Mouse (Mus musculus) forelimb bud, embryonic 11.5 days (tissue): ENCODE measurements around the gene Fat3.
A peak's percentile ranks its signal among the peaks of the same experiment; 100 is the strongest.

ENCODE experiments used
- DNase-seq: peaks from one replicate; pipeline ENCODE4 v3.0.0-alpha.2; 2012; ENCODE audit warnings: low read depth, low spot score

The Fat3 gene

DNA sequence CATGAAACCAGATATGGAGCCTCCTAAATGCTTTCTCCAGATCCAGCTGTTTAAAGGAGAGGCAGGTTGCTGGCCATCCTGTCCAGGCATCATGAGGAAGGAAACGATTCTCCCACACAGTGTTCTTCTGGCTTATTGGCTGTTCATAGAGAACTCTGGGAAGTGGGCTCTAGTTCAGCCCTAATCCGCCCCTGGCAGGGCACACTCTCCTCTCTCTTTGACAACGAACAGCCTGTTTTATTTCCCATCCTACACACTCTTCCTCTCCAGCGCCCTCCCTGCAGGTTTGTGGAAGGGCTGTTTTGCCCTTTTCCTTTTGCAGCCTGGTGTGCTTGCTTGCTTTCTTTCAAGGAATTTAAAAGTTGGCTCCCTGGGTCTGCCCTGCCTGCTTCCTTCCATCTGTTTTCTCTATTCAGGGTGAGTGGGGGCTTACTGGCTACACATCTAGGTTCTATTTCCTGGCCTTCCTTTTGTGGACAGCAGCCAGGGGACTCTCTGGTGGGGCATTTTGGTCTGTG lies 472.6 kb downstream of the Fat3 start:
- DNase-seq, result peak; percentile 23

DNA sequence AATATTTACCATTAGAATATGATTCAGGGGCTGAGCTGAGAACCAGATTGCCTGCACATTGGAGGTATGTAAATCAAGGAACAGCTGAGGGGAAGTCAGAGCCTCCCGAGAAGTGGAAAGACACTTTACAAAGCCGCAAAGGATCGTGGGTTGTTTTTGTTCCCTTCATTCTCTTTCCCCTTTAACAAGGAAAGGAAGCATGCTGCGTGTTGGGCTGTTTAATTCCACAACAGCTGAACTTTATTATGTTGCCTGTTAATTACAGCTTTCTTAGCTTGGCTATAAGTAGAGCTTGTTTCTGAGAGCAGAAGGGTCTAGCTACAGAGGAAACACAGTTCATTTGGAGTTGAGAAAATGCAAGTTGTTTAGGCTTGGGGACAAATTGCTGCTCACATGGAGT lies 475.0 kb downstream of the Fat3 start:
- DNase-seq, result peak; percentile 25

- DNase-seq, result no peak
Measured at GRCm38 (mm10) chr9:16024706-16025105, 476.4 kb downstream of the Fat3 start.

- DNase-seq, result no peak
Measured at GRCm38 (mm10) chr9:16014115-16014514, 487.0 kb downstream of the Fat3 start.

GRCm38 (mm10) chr9:16011382-16011781 lies 489.7 kb downstream of the Fat3 start:
- no peak for DNase-seq

- DNase-seq, result no peak
Measured at GRCm38 (mm10) chr9:16007516-16007915, 493.6 kb downstream of the Fat3 start.

DNA sequence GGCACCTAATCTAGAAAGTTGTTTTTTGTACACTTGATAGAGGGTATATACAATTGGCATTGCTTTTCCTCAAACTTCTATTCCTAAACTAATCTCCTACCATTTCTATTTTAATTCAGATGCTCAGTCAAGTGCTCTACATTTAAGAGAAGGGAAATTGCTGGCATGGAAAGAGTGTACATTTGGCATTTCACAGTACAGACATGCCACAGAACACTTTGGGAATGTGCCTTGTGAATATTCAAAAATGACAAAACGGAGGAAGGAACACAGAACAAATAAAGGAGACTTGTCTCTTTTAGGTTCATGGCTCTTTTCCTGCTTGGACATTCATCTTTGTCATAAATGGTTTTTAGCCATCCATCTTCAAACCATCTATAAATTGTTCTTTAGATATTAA lies 498.1 kb downstream of the Fat3 start:
- no peak for DNase-seq

DNA sequence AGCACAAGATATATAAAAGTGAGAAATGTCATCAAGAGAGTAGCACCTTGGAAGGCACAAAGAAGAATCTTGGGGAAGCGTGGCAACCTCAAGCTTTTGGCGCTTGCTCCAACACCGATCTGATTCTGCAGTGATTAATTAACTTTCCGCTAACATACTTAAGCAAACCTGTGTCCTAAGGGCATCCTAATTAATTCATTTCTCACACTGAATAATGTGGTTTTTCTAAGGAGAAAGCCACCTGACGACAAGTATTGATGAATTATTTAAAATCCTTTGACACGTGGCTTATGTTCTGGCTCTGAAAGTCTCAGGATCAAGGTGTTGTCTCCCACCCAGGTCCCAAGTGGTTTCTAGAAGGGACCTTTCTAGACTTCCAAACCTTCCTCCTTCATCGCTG lies 506.3 kb downstream of the Fat3 start:
- no peak for DNase-seq

DNA sequence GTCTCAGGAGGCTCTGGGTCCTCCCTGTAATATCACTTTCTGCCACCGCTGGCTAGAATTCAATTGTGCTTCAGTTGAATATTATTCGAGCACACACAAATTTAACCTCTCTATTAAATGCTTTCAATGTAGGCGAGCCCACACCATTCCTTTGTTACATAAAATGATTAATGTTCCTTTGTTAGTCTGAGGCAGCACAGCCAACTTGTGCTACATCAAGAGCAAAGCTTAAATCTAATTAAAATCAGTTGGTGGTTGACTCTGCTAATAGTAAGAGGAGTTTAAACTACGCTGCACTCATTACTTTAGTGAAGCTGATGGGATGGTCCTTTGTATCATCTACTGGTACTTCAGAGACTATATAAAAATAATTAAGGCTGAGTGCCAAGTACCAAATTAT lies 506.9 kb downstream of the Fat3 start:
- DNase-seq, result no peak

GRCm38 (mm10) chr9:15992158-15992846 lies 508.8 kb downstream of the Fat3 start:
- DNase-seq, result no peak

DNA sequence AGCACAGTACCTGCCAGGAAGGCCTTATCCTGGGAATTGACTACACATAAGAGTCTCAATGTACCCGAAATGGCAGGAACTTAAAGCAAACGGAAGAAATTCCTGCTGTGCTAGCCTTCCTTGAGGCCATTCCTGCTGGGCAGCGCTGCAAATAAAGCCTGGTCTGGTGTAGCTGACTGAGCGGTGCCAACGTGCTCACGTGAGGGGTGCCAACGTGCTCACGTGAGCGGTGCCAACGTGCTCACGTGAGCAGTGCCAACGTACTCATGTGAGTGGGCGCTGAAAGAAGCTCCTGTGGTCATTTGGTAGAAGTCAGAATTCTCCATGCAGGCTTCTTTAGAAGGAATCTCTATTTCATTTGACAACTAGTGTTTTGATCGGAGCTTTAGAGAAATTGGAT lies 522.8 kb downstream of the Fat3 start:
- no peak for DNase-seq

GRCm38 (mm10) chr9:15976959-15977663 lies 524.0 kb downstream of the Fat3 start:
- DNase-seq, result no peak

GRCm38 (mm10) chr9:15975999-15976398 lies 525.1 kb downstream of the Fat3 start:
- DNase-seq, result no peak

DNA sequence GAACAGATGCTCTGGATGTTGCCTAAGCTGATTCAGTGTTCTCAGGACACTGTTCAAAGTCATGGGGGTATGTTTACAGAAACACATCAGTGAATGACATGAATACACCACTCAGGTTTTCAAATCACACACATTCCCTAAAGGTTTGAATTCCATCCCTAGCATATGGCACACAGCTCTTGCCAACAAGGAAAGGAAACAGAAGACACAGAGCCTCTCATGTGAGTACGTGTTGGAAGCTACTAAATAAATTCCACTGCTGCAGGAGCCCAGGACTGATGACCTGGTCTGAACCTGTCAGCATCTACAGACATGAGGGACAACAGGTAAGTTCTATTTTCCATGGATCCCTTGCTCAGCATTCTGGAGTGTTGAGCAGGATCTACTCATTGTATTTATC lies 528.9 kb downstream of the Fat3 start:
- no peak for DNase-seq

- DNase-seq, result no peak
Measured at GRCm38 (mm10) chr9:15971393-15971792, 529.7 kb downstream of the Fat3 start.

DNA sequence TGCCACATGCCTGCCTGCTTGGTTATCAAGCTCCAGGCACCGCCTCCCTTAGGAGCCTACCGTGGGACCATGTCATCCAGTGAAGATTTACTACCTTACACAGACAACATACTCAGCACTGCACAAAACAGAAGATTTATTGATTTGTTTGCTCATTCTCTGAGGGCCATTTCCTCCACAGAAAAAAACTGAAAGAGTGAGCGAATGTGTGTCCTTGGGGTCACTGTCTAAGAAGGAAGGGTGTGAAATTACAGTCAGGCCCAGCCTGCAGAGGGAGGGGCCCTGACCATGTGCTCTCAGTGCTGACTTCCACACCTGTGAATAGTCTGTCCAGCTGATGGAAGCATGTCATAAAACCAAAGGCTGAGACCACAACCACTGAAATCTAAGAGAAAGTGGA lies 536.9 kb downstream of the Fat3 start:
- DNase-seq, result peak; percentile 32

- no peak for DNase-seq
Measured at GRCm38 (mm10) chr9:15962886-15963285, 538.2 kb downstream of the Fat3 start.

DNA sequence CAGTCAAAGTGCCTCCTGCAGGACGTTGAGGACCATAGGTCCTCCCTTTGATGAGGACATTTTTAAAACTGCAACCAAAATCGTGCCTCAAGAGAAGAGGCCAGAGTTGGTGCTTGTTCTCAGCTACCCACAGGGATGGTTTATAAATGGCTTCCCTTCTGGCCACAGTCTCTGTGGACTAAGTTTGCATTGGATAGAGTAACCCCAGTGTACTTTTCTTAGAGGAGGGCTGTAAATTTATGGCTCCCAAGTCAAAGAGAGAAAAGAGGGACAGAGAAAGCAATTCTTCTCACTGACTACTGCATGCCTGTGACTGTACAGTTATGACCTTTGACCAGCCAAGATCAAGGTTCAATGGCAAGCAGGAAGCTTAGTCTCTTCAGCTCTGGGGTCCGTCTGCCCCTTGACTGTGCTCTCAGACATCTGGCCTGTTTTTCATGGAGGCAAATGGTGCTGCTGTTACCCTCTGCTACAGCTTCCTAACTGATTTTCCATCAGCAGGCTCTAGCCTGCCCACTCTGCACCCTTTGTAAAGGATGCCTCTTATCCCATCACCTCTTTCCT lies 542.8 kb downstream of the Fat3 start:
- DNase-seq, result no peak

GRCm38 (mm10) chr9:15957816-15958215 lies 543.3 kb downstream of the Fat3 start:
- no peak for DNase-seq

- DNase-seq, result no peak
Measured at GRCm38 (mm10) chr9:15955147-15955782, 545.8 kb downstream of the Fat3 start.

DNA sequence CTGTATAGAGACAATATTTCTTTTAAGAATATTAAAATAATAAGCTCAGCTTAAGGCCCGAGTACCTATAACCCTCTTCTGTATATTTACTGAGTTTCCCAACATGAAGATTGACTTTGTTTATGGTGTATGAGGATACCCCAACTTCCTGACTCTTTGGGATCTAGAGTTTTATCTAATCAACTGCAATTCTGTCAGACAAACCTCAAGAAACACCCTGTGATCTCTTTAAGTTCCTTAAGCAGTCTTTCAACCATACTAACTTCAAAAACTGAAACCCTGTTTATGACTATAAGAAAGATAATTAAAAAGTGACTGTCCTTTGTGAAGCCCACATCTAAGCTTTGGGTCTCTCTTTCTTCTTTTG lies 546.8 kb downstream of the Fat3 start:
- no peak for DNase-seq

DNA sequence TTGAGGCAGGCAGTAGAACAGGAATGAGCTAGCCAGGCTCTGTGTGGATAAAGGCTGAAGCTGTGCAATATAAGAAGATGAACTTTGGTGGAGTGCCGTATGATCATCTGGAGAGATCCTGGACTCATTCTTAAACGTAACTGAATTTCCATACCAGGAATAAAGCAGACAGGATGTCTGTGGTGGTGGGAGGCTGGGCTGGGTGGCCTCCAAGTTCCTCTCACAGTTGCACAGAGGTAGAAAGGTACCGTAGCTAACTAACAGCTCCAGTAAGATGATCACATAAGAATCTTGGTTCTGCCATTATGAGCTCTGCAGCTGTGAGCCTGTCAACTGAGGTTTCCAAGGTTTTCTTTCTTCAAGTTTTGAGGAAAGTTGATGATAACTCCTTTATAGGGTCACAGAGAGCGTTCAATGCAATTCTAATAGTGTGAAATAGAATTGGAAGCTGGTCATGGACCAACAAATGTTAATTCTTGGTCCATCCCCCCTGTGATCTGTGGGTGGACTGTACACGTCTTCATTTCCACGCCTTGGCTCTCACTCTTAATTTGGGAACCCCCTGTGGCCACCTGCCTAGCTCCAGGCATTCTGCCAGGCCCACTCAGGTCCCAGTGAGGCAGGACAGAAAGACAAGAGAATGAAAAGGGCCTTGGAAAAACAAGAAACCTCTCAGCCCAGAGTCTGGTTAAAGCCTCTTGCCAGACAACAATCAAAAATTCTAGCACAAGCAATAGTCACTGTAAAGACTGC lies 547.3 kb downstream of the Fat3 start:
- DNase-seq, result no peak
